8 mouse cellular contexts compared by ENCODE assay signal in genomic region chr17:51812261-51812941, GRCm38 (mm10). TPM values are rescaled to one million over a fixed set of nuclear protein-coding genes. Genes with fewer than 3 reads are reported as not detected.
DNase-seq lines count a peak whose midpoint lies in the region; TF ChIP-seq lines count a peak whose summit lies in the region.

No protein-coding gene starts in this region.

- no peak for TF ChIP-seq CTCF in spleen, adult 2 months (IDR thresholded peaks at IDR 0.05; ENCODE audit: extremely low read depth, insufficient read depth, insufficient read length, insufficient replicate concordance)

- DNase-seq in cerebellum, adult 11 months: peak; percentile 35
- DNase-seq in cerebellum, adult 9-10 months: no peak
- no peak for DNase-seq in spleen, adult 2 months (ENCODE audit: low read depth in 1 of 2, low spot score in 2 of 2)
- DNase-seq in spleen, postnatal 36 days (ENCODE audit: low spot score in 2 of 2): no peak
- peak; percentile 44 for DNase-seq in forelimb bud, embryonic 11.5 days (ENCODE audit: low read depth, low spot score)
- DNase-seq in kidney, postnatal 10 days: peak; percentile 51
- DNase-seq in adipocyte (ENCODE audit: low spot score): no peak

- no peaks in the 10 kb centered on the region for H3K27me3 ChIP-seq in spleen, adult 2 months (ENCODE audit: control insufficient read depth, insufficient read depth, low read length)
- H3K27me3 ChIP-seq in myocyte (ENCODE audit: control insufficient read depth, insufficient read depth, insufficient read length): peaks cover 19% of the 10 kb centered on the region

- peak overlapping the region; percentile 92 for H3K27ac ChIP-seq in spleen, adult 2 months (ENCODE audit: insufficient read depth, low read length)

- no peak for TF ChIP-seq POLR2A in spleen, adult 2 months (IDR thresholded peaks at IDR 0.05; ENCODE audit: low read depth, low read length)
- no peak for TF ChIP-seq POLR2A in myocyte (IDR thresholded peaks at IDR 0.05; ENCODE audit: insufficient read length, low read depth)

- no peaks in the 10 kb centered on the region for H3K79me2 ChIP-seq in myocyte (ENCODE audit: control insufficient read depth, insufficient read depth)

- H3K4me1 ChIP-seq in spleen, adult 2 months (ENCODE audit: control insufficient read depth, insufficient read depth, insufficient read length): peaks cover 2% of the 10 kb centered on the region

- peak overlapping the region; percentile 66 for H3K4me2 ChIP-seq in myocyte (ENCODE audit: low read depth)

- peak overlapping the region; percentile 60 for H3ac ChIP-seq in myocyte (ENCODE audit: control insufficient read depth, insufficient read length)

- H3K36me3 ChIP-seq in spleen, adult 2 months (ENCODE audit: control insufficient read depth, insufficient read depth, low read length): peaks cover 3% of the 10 kb centered on the region; the same call in 1 of the 2 replicates
- no peaks in the 10 kb centered on the region for H3K36me3 ChIP-seq in myocyte (ENCODE audit: control insufficient read depth, insufficient read depth)

- peak overlapping the region; percentile 83 for H3K4me3 ChIP-seq in spleen, adult 2 months (ENCODE audit: extremely low read depth, insufficient read depth, insufficient read length)
- peak overlapping the region; percentile 11 for H3K4me3 ChIP-seq in myocyte

- WGBS in spleen, adult 2 months: 1% methylated on average over 45 of the region's 48 CpGs

TF ChIP-seq in myocyte, 11 proteins besides CTCF, POLR2A, EP300 and RAD21:
- no peak for TF ChIP-seq POLR2AphosphoS2 (IDR thresholded peaks at IDR 0.05; ENCODE audit: insufficient read length, low read depth)
- no peak for TF ChIP-seq SRF (IDR thresholded peaks at IDR 0.05; ENCODE audit: control insufficient read depth, insufficient read length, low read depth)
- no peak for TF ChIP-seq MYOG (IDR thresholded peaks at IDR 0.05; ENCODE audit: control insufficient read depth in 1 of 3, insufficient read depth in 1 of 3, insufficient read length in 2 of 3, low read depth in 2 of 3)
- TF ChIP-seq REST (IDR thresholded peaks at IDR 0.05; ENCODE audit: insufficient read depth, insufficient read length): no peak
- no peak for TF ChIP-seq TCF12 (IDR thresholded peaks at IDR 0.05; ENCODE audit: insufficient read depth, poor library complexity, severe bottlenecking)
- no peak for TF ChIP-seq TCF3 (IDR thresholded peaks at IDR 0.05; ENCODE audit: insufficient read length, low read depth)
- no peak for TF ChIP-seq E2F4 (IDR thresholded peaks at IDR 0.05; ENCODE audit: insufficient read depth)
- TF ChIP-seq MAX (IDR thresholded peaks at IDR 0.05; ENCODE audit: low read depth): no peak
- no peak for TF ChIP-seq USF1 (IDR thresholded peaks at IDR 0.05; ENCODE audit: low read depth)
- TF ChIP-seq CEBPB (IDR thresholded peaks at IDR 0.05; ENCODE audit: insufficient read depth, poor library complexity, severe bottlenecking): no peak
- no peak for TF ChIP-seq MYOD1 (IDR thresholded peaks at IDR 0.05; ENCODE audit: control insufficient read depth in 1 of 3, insufficient read length in 2 of 3, low read depth in 2 of 3)

RNA-seq across cellular contexts. Expression of gene Satb1, which starts 20.7 kb away (rescaled TPM):
- polyA plus RNA-seq in spleen, adult 2 months (2012; rRNA removed): 43.7 and 46.8 TPM in 2 replicates
- polyA plus RNA-seq in myocyte (2012; fragmentation: generic; extraction: Trizol): 0.67 TPM

Comparison
In these comparisons a context has a peak if more than half of its experiments do, and no peak if none do; other contexts are left out.
1. DNase-seq: peak in cerebellum, adult 11 months (single experiment), forelimb bud, embryonic 11.5 days (single experiment) and kidney, postnatal 10 days (single experiment); none in cerebellum, adult 9-10 months (single experiment), spleen, adult 2 months (0 of 2), spleen, postnatal 36 days (0 of 2) and adipocyte (single experiment).
2. RNA of gene Satb1, which starts 20.7 kb away (polyA plus RNA-seq): 43.7 to 46.8 TPM in spleen, adult 2 months; 0.67 TPM in myocyte (single experiment); every median in the first group is over 10 times any median in the second.